Mouse (Mus musculus) forebrain, embryonic 12.5 days (tissue): ENCODE results near the gene Ppp4r1. TPM values are rescaled to one million over a fixed set of nuclear protein-coding genes. Genes with fewer than 3 reads are reported as not detected.

Experiments
- ATAC-seq: fragments of 200-750 bp; cut with Nextera tagmentation; 2 replicates; pipeline ENCODE4 v1.8.0; 2017; ENCODE audit warnings: moderate TSS enrichment; ENCODE audit not compliant: low FRiP score
- H3K27ac ChIP-seq: fragments of 300-500 bp; sonication (generic); 2 replicates; pipeline ENCODE4 v1.5.1; 2016; ENCODE audit warnings: mild to moderate bottlenecking
- H3K27me3 ChIP-seq: fragments of 300-500 bp; sonication (generic); 2 replicates; pipeline ENCODE4 v1.6.1; 2016; ENCODE audit warnings: mild to moderate bottlenecking
- H3K36me3 ChIP-seq: fragments of 300-500 bp; sonication (generic); replicated peaks from 2 replicates; pipeline ENCODE4 v1.6.1; 2016; ENCODE audit warnings: mild to moderate bottlenecking
- H3K4me1 ChIP-seq: fragments of 300-500 bp; sonication (generic); 2 replicates; pipeline ENCODE4 v1.6.1; 2016
- H3K4me2 ChIP-seq: fragments of 300-500 bp; sonication (generic); 2 replicates; pipeline ENCODE4 v1.6.1; 2016; ENCODE audit warnings: mild to moderate bottlenecking, moderate library complexity
- H3K4me3 ChIP-seq: fragments of 300-500 bp; sonication (generic); replicated peaks from 2 replicates; pipeline ENCODE4 v1.5.1; 2016; ENCODE audit warnings: mild to moderate bottlenecking
- H3K9ac ChIP-seq: fragments of 300-500 bp; sonication (generic); 2 replicates; pipeline ENCODE4 v1.6.1; 2016; ENCODE audit warnings: mild to moderate bottlenecking
- H3K9me3 ChIP-seq: fragments of 300-500 bp; sonication (generic); 2 replicates; pipeline ENCODE4 v1.6.1; 2016
- WGBS: fragments of 180-500 bp; shearing (Covaris S2); methylation state at CpG from one replicate; pipeline ENCODE4 v1.1.7; 2016; 5-methylcytosine and 5-hydroxymethylcytosine counted together
- polyA plus RNA-seq: library from polyadenylated mRNA; unstranded; fragments of >200 nt; fragmentation: Nextera tagmentation; extraction: Ambion mirVana; gene quantifications from 2 replicates; pipeline ENCODE4 v1.2.1, GENCODE M21; 2016

The Ppp4r1 gene
- polyA plus RNA-seq, 1 experiment from 2014 or later, result 59.3 TPM

GRCm38 (mm10) chr17:65870146-65870545 lies 87.8 kb downstream of the Ppp4r1 start:
- Histone ChIP-seq H3K4me2 (no peak overlapping the region), H3K9ac (no peak overlapping the region), H3K27ac (no peak overlapping the region), H3K4me1 (peaks cover 14% of the 10 kb centered on the region), H3K27me3 (no peaks in the 10 kb centered on the region), H3K36me3 (peaks cover 10% of the 10 kb centered on the region; the same call in 1 of the 2 replicates), H3K9me3 (no peaks in the 10 kb centered on the region), H3K4me3 (no peak overlapping the region)
- no peak for ATAC-seq
- WGBS, result 43% methylated on average over 4 of the region's 4 CpGs

- Histone ChIP-seq H3K27ac (no peak overlapping the region; the same call in 1 of the 2 replicates), H3K9ac (no peak overlapping the region), H3K4me2 (no peak overlapping the region), H3K9me3 (no peaks in the 10 kb centered on the region), H3K36me3 (0 out of 2 replicates have a peak, but pooled peaks cover 6% of the 10 kb centered on the region), H3K27me3 (no peaks in the 10 kb centered on the region), H3K4me1 (peaks cover 14% of the 10 kb centered on the region), H3K4me3 (no peak overlapping the region)
- WGBS, result 48% methylated on average over 5 of the region's 5 CpGs
- ATAC-seq, result no peak
Observed at GRCm38 (mm10) chr17:65871641-65872041, 89.3 kb downstream of the Ppp4r1 start.

- Histone ChIP-seq H3K4me3 (no peak overlapping the region), H3K9me3 (no peaks in the 10 kb centered on the region), H3K27ac (no peak overlapping the region), H3K27me3 (no peaks in the 10 kb centered on the region), H3K36me3 (0 out of 2 replicates have a peak, but pooled peaks cover 5% of the 10 kb centered on the region), H3K4me2 (no peak overlapping the region), H3K4me1 (peaks cover 14% of the 10 kb centered on the region), H3K9ac (no peak overlapping the region)
- ATAC-seq, result no peak
- WGBS, result 79% methylated on average over 6 of the region's 6 CpGs
Observed at GRCm38 (mm10) chr17:65872051-65872450, 89.7 kb downstream of the Ppp4r1 start.

- Histone ChIP-seq H3K4me3 (no peak overlapping the region), H3K36me3 (no peaks in the 10 kb centered on the region), H3K9me3 (no peaks in the 10 kb centered on the region), H3K9ac (no peak overlapping the region), H3K4me1 (peaks cover 14% of the 10 kb centered on the region), H3K4me2 (no peak overlapping the region), H3K27ac (no peak overlapping the region), H3K27me3 (no peaks in the 10 kb centered on the region)
- peak; percentile 53 for ATAC-seq
- WGBS, result 35% methylated on average over 6 of the region's 6 CpGs
Observed at GRCm38 (mm10) chr17:65872652-65873051, 90.3 kb downstream of the Ppp4r1 start.

GRCm38 (mm10) chr17:65873156-65873555 lies 90.8 kb downstream of the Ppp4r1 start:
- Histone ChIP-seq H3K36me3 (0 out of 2 replicates have a peak, but pooled peaks cover under 1% of the 10 kb centered on the region), H3K4me1 (peaks cover 14% of the 10 kb centered on the region), H3K9me3 (no peaks in the 10 kb centered on the region), H3K9ac (no peak overlapping the region), H3K4me2 (no peak overlapping the region), H3K27ac (no peak overlapping the region), H3K27me3 (no peaks in the 10 kb centered on the region), H3K4me3 (no peak overlapping the region)
- 85% methylated on average over 4 of the region's 4 CpGs for WGBS
- ATAC-seq, result no peak

GRCm38 (mm10) chr17:65873834-65874233 lies 91.5 kb downstream of the Ppp4r1 start:
- no peak for ATAC-seq
- WGBS, result 91% methylated on average over 11 of the region's 11 CpGs

GRCm38 (mm10) chr17:65877026-65877425 lies 94.7 kb downstream of the Ppp4r1 start:
- Histone ChIP-seq H3K4me2 (no peak overlapping the region), H3K9ac (no peak overlapping the region), H3K4me1 (peaks cover 9% of the 10 kb centered on the region), H3K36me3 (0 out of 2 replicates have a peak, but pooled peaks cover 3% of the 10 kb centered on the region), H3K27ac (no peak overlapping the region), H3K9me3 (no peaks in the 10 kb centered on the region), H3K4me3 (no peak overlapping the region), H3K27me3 (no peaks in the 10 kb centered on the region)
- no peak for ATAC-seq
- 80% methylated on average over 6 of the region's 6 CpGs for WGBS

More at GRCm38 (mm10) chr17:65873834-65874233, 91.5 kb downstream of the Ppp4r1 start:
- no peak overlapping the region for H3K4me2 ChIP-seq
- H3K4me3 ChIP-seq, result no peak overlapping the region
- no peak overlapping the region for H3K9ac ChIP-seq
- no peaks in the 10 kb centered on the region for H3K9me3 ChIP-seq
- H3K4me1 ChIP-seq, result peaks cover 14% of the 10 kb centered on the region
- no peaks in the 10 kb centered on the region for H3K27me3 ChIP-seq
- H3K27ac ChIP-seq, result no peak overlapping the region
- H3K36me3 ChIP-seq, result 0 out of 2 replicates have a peak, but pooled peaks cover 3% of the 10 kb centered on the region

- H3K4me1 ChIP-seq, result peaks cover 20% of the 10 kb centered on the region
- no peaks in the 10 kb centered on the region for H3K9me3 ChIP-seq
- peak overlapping the region; percentile 93 for H3K27ac ChIP-seq
- H3K4me2 ChIP-seq, result peak overlapping the region; percentile 95
- peak overlapping the region; percentile 97 for H3K4me3 ChIP-seq
- no peaks in the 10 kb centered on the region for H3K36me3 ChIP-seq
- WGBS, result 1% methylated on average over 56 of the region's 56 CpGs
- ATAC-seq, result peak; percentile 57
- peak overlapping the region; percentile 92 for H3K9ac ChIP-seq
- no peaks in the 10 kb centered on the region for H3K27me3 ChIP-seq
Observed at GRCm38 (mm10) chr17:65884061-65884669, 101.8 kb downstream of the Ppp4r1 start.

GRCm38 (mm10) chr17:65884691-65885397 lies 102.5 kb downstream of the Ppp4r1 start:
- peak overlapping the region; percentile 96 for H3K27ac ChIP-seq
- H3K4me3 ChIP-seq, result peak overlapping the region; percentile 97
- under 1% methylated on average over 64 of the region's 67 CpGs for WGBS
- H3K27me3 ChIP-seq, result no peaks in the 10 kb centered on the region
- H3K36me3 ChIP-seq, result no peaks in the 10 kb centered on the region
- H3K9ac ChIP-seq, result peak overlapping the region; percentile 92
- no peaks in the 10 kb centered on the region for H3K9me3 ChIP-seq
- ATAC-seq, result peak; percentile 99
- peaks cover 20% of the 10 kb centered on the region for H3K4me1 ChIP-seq
- H3K4me2 ChIP-seq, result peak overlapping the region; percentile 95

- Histone ChIP-seq H3K27me3 (no peaks in the 10 kb centered on the region), H3K9me3 (no peaks in the 10 kb centered on the region), H3K4me3 (peak overlapping the region; percentile 97), H3K9ac (peak overlapping the region; percentile 61), H3K36me3 (no peaks in the 10 kb centered on the region), H3K4me1 (peaks cover 20% of the 10 kb centered on the region), H3K4me2 (peak overlapping the region; percentile 95), H3K27ac (peak overlapping the region; percentile 96)
- no peak; the same call in 1 of the 2 replicates for ATAC-seq
- under 1% methylated on average over 11 of the region's 11 CpGs for WGBS
Observed at GRCm38 (mm10) chr17:65885398-65885696, 103.0 kb downstream of the Ppp4r1 start.

- WGBS, result 10% methylated on average over 14 of the region's 14 CpGs
- H3K4me2 ChIP-seq, result peak within 1 kb of the TSS; percentile 95
- peak within 1 kb of the TSS; percentile 96 for H3K27ac ChIP-seq
- peak within 1 kb of the TSS; percentile 92 for H3K9ac ChIP-seq
- H3K4me3 ChIP-seq, result peak within 1 kb of the TSS; percentile 97
- no peaks in the 10 kb centered on the region for H3K36me3 ChIP-seq
- peaks cover 20% of the 10 kb centered on the region for H3K4me1 ChIP-seq
- no peaks in the 10 kb centered on the region for H3K27me3 ChIP-seq
- no peak for ATAC-seq
- no peaks in the 10 kb centered on the region for H3K9me3 ChIP-seq
Observed at GRCm38 (mm10) chr17:65885697-65886529, 103.5 kb downstream of the Ppp4r1 start, which contains the start of gene Ralbp1. Gene Ralbp1, minus strand, starts transcription at chr17:65885798.

- no peak for ATAC-seq
- Histone ChIP-seq H3K9ac (peak overlapping the region; percentile 61; the same call in 1 of the 2 replicates), H3K4me2 (peak overlapping the region; percentile 95), H3K27ac (peak overlapping the region; percentile 96; the same call in 1 of the 2 replicates), H3K36me3 (no peaks in the 10 kb centered on the region), H3K4me3 (peak overlapping the region; percentile 97), H3K27me3 (no peaks in the 10 kb centered on the region), H3K4me1 (peaks cover 20% of the 10 kb centered on the region), H3K9me3 (no peaks in the 10 kb centered on the region)
- WGBS, result 89% methylated on average over 9 of the region's 9 CpGs
Observed at GRCm38 (mm10) chr17:65886571-65886970, 104.2 kb downstream of the Ppp4r1 start.
